8 mouse cellular contexts compared by ENCODE assay signal in the genomic region with DNA sequence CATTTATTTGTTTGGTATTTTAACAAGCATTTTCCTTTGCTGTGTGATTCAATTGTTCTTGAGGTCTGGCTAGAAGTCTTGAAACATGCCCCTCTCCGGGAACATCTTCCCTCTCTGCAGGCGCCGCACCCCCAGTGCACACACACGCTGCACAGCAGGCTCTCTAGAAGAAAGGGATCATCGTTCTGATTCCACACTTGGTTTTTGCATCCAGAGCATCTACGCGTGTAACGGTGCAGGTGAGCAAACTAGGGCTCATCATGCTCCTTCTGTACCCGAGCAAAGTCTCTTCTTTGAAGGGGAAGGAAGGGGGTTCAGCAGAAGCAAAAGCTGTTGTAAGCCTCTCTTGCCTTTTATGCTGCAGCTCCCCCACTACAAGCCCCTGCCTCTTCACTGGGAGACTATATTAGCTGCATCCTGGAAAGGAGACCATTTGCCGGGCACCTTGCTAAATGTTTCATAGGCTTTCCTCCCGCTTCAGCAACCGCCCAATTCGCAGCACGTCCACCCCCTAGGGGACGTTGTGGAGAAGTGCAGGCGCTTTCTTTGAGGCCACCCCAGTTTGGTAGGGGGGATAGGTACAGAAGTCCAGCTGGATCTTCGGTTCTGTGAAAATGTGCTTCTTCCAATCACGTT. TPM values are rescaled to one million over a fixed set of nuclear protein-coding genes. Genes with fewer than 3 reads are reported as not detected.
A peak's percentile ranks its signal among the peaks of the same experiment; 100 is the strongest.
DNase-seq lines count a peak whose midpoint lies in the region; ATAC-seq and TF ChIP-seq lines count a peak whose summit lies in the region.

A gene (minus strand): TSS at position 51 of the 636 bp plus-strand sequence.

- no peaks in the 10 kb centered on the region for H3K79me3 ChIP-seq in C2C12 (ENCODE audit: low read depth)

- H3K9ac ChIP-seq in forebrain, embryonic 14.5 days (ENCODE audit: low read length) = peak within 1 kb of the TSS; percentile 71; the same call in 1 of the 2 replicates
- H3K9ac ChIP-seq in kidney, embryonic 15.5 days = no peak within 1 kb of the TSS
- H3K9ac ChIP-seq in lung, embryonic 16.5 days (ENCODE audit: low read length) = no peak within 1 kb of the TSS

- WGBS in forebrain, embryonic 14.5 days = 9% methylated on average over 18 of the region's 18 CpGs
- 18% methylated on average over 18 of the region's 18 CpGs for WGBS in kidney, embryonic 15.5 days
- WGBS in lung, embryonic 16.5 days = 19% methylated on average over 18 of the region's 18 CpGs

- H3ac ChIP-seq in C2C12 (ENCODE audit: control insufficient read depth, insufficient read length, low read depth) = no peak within 1 kb of the TSS

- peak; percentile 36 for DNase-seq in 3T3-L1 (ENCODE audit: low read depth, low spot score)
- DNase-seq in c-Kit-positive CD71-negative TER-119-negative erythroid progenitor cells, embryonic 14.5 days (ENCODE audit: low read depth) = peak; percentile 53
- peak; percentile 75 for DNase-seq in forebrain, embryonic 14.5 days (ENCODE audit: low spot score)
- peak; percentile 83 for DNase-seq in retina, embryonic 14.5 days (ENCODE audit: low spot score)
- no peak for DNase-seq in gastrocnemius, postnatal 25 days

- no peaks in the 10 kb centered on the region for H3K36me3 ChIP-seq in C2C12 (ENCODE audit: control insufficient read depth, insufficient read depth)
- H3K36me3 ChIP-seq in forebrain, embryonic 14.5 days (ENCODE audit: control insufficient read depth, insufficient read depth, low read length) = no peaks in the 10 kb centered on the region
- no peaks in the 10 kb centered on the region for H3K36me3 ChIP-seq in kidney, embryonic 15.5 days
- no peaks in the 10 kb centered on the region for H3K36me3 ChIP-seq in lung, embryonic 16.5 days (ENCODE audit: control insufficient read depth, insufficient read depth, low read length)

- no peak within 1 kb of the TSS for H3K27ac ChIP-seq in forebrain, embryonic 14.5 days (ENCODE audit: low read depth, low read length)
- H3K27ac ChIP-seq in kidney, embryonic 15.5 days = no peak within 1 kb of the TSS
- no peak within 1 kb of the TSS for H3K27ac ChIP-seq in lung, embryonic 16.5 days (ENCODE audit: low read length)

- no peaks in the 10 kb centered on the region for H3K9me3 ChIP-seq in forebrain, embryonic 14.5 days (replicated peaks; ENCODE audit: control insufficient read depth, low read length)
- H3K9me3 ChIP-seq in kidney, embryonic 15.5 days (replicated peaks) = no peaks in the 10 kb centered on the region
- H3K9me3 ChIP-seq in lung, embryonic 16.5 days (ENCODE audit: control insufficient read depth, low read length) = no peaks in the 10 kb centered on the region

- peaks cover 36% of the 10 kb centered on the region for H3K27me3 ChIP-seq in C2C12 (ENCODE audit: control insufficient read depth, insufficient read depth, insufficient read length)
- peaks cover 29% of the 10 kb centered on the region for H3K27me3 ChIP-seq in forebrain, embryonic 14.5 days (replicated peaks; ENCODE audit: control insufficient read depth, insufficient read depth, low read length)
- H3K27me3 ChIP-seq in kidney, embryonic 15.5 days = peaks cover 76% of the 10 kb centered on the region
- H3K27me3 ChIP-seq in lung, embryonic 16.5 days (ENCODE audit: control insufficient read depth, insufficient read depth, low read depth, low read length) = peaks cover 49% of the 10 kb centered on the region

- peak; percentile 18; the same call in 1 of the 2 replicates for ATAC-seq in forebrain, embryonic 14.5 days
- ATAC-seq in kidney, embryonic 15.5 days (replicated peaks; ENCODE audit: low FRiP score) = no peak
- no peak for ATAC-seq in lung, embryonic 16.5 days (ENCODE audit: low read depth)

- H3K79me2 ChIP-seq in C2C12 (ENCODE audit: control insufficient read depth, insufficient read depth) = no peaks in the 10 kb centered on the region

- H3K4me1 ChIP-seq in forebrain, embryonic 14.5 days (ENCODE audit: control insufficient read depth, insufficient read depth, low read length) = peaks cover 5% of the 10 kb centered on the region; the same call in 1 of the 2 replicates
- H3K4me1 ChIP-seq in kidney, embryonic 15.5 days = peaks cover 22% of the 10 kb centered on the region
- peaks cover 8% of the 10 kb centered on the region for H3K4me1 ChIP-seq in lung, embryonic 16.5 days (replicated peaks; ENCODE audit: control insufficient read depth, insufficient read depth, low read length)

- no peak within 1 kb of the TSS for H3K4me3 ChIP-seq in C2C12 (ENCODE audit: insufficient read depth, poor library complexity, severe bottlenecking)
- H3K4me3 ChIP-seq in forebrain, embryonic 14.5 days (ENCODE audit: low read depth, low read length) = peak within 1 kb of the TSS; percentile 55
- peak within 1 kb of the TSS; percentile 55; the same call in 1 of the 2 replicates for H3K4me3 ChIP-seq in kidney, embryonic 15.5 days (replicated peaks)
- no peak within 1 kb of the TSS for H3K4me3 ChIP-seq in lung, embryonic 16.5 days (ENCODE audit: low read length)

- peak; percentile 32 for TF ChIP-seq CTCF in C2C12 (IDR thresholded peaks at IDR 0.05; ENCODE audit: control insufficient read depth, insufficient read depth, insufficient read length)

- peak within 1 kb of the TSS; percentile 98 for H3K4me2 ChIP-seq in forebrain, embryonic 14.5 days (ENCODE audit: low read length)
- peak within 1 kb of the TSS; percentile 99 for H3K4me2 ChIP-seq in kidney, embryonic 15.5 days
- 0 out of 2 replicates have a peak within 1 kb of the TSS, but pooled peaks have one; percentile 17 for H3K4me2 ChIP-seq in lung, embryonic 16.5 days (ENCODE audit: low read depth, low read length)

TF ChIP-seq in C2C12, 6 proteins besides CTCF, POLR2A, EP300 and RAD21:
- TF ChIP-seq MYOG (IDR thresholded peaks at IDR 0.05; ENCODE audit: control insufficient read depth, extremely low read depth, insufficient read length) = no peak
- no peak for TF ChIP-seq MYOD1 (IDR thresholded peaks at IDR 0.05; ENCODE audit: control insufficient read depth, insufficient read length, low read depth)
- no peak for TF ChIP-seq USF1 (IDR thresholded peaks at IDR 0.05; ENCODE audit: low read depth)
- TF ChIP-seq MAX (IDR thresholded peaks at IDR 0.05) = no peak
- no peak for TF ChIP-seq CEBPB (IDR thresholded peaks at IDR 0.05; ENCODE audit: low read depth)
- no peak for TF ChIP-seq FOSL1 (IDR thresholded peaks at IDR 0.05; ENCODE audit: insufficient read depth, low read length, poor library complexity, severe bottlenecking)

RNA-seq across cellular contexts. Expression of the gene that starts here (rescaled TPM):
- polyA plus RNA-seq in C2C12 (2012; fragmentation: generic; extraction: Trizol) = 0.06 TPM
- polyA plus RNA-seq in forebrain, embryonic 14.5 days (2014; fragmentation: Nextera tagmentation; extraction: Ambion mirVana) = 20.4 and 23.2 TPM in 2 replicates
- polyA plus RNA-seq in kidney, embryonic 15.5 days (2015; fragmentation: Nextera tagmentation; extraction: Ambion mirVana) = 0.61 and 0.73 TPM in 2 replicates
- 2.0 and 3.3 TPM in 2 replicates for polyA plus RNA-seq in lung, embryonic 16.5 days (2015; fragmentation: Nextera tagmentation; extraction: Ambion mirVana)
- total RNA-seq in gastrocnemius, postnatal 25 days (2021) = not detected

Comparison
In these comparisons a context has a peak if more than half of its experiments do, and no peak if none do; other contexts are left out.
1. H3K4me3 ChIP-seq: peak in forebrain, embryonic 14.5 days (single experiment) and kidney, embryonic 15.5 days (single experiment); none in C2C12 (single experiment) and lung, embryonic 16.5 days (single experiment).
2. H3K4me2 ChIP-seq: peak in every context shown above with its lines; median percentile 99 in kidney, embryonic 15.5 days; 98 in forebrain, embryonic 14.5 days; 17 in lung, embryonic 16.5 days.